Mouse (Mus musculus) heart, adult 11 months (tissue): Measurements from ENCODE around the gene Cip2a.

Experiments used
- DNase-seq: peaks from one replicate; pipeline ENCODE4 v3.0.0; 2022

Gene Cip2a

GRCm38 (mm10) chr16:48993559-48994342 lies at the start of gene Cip2a, which contains the start of gene Dzip3:
TSS of gene Cip2a (plus strand) at chr16:48994185.
TSS of gene Dzip3 (minus strand) at chr16:48994165.
- DNase-seq = peak; percentile 99

- DNase-seq = no peak
These were observed 21.0 kb upstream of the Cip2a start for GRCm38 (mm10) chr16:48972996-48973395.

GRCm38 (mm10) chr16:48973548-48973947 lies 20.4 kb upstream of the Cip2a start:
- DNase-seq = no peak

- no peak for DNase-seq
These were observed 14.0 kb upstream of the Cip2a start for GRCm38 (mm10) chr16:48979965-48980364.

GRCm38 (mm10) chr16:48985034-48985627 lies 8.9 kb upstream of the Cip2a start:
- DNase-seq = peak; percentile 83

- no peak for DNase-seq
These were observed 4.3 kb upstream of the Cip2a start for GRCm38 (mm10) chr16:48989700-48990099.

GRCm38 (mm10) chr16:48992437-48993230 lies 1.4 kb upstream of the Cip2a start:
- DNase-seq = no peak

- no peak for DNase-seq
These were observed 790 bp upstream of the Cip2a start for GRCm38 (mm10) chr16:48993231-48993558.

- no peak for DNase-seq
These were observed 333 bp downstream of the Cip2a start for GRCm38 (mm10) chr16:48994343-48994693.

GRCm38 (mm10) chr16:49004151-49004550 lies 10.2 kb downstream of the Cip2a start:
- no peak for DNase-seq

GRCm38 (mm10) chr16:49016620-49017332 lies 22.8 kb downstream of the Cip2a start:
- no peak for DNase-seq

- no peak for DNase-seq
These were observed 41.9 kb downstream of the Cip2a start for GRCm38 (mm10) chr16:49035852-49036251.

- no peak for DNase-seq
These were observed 43.8 kb downstream of the Cip2a start for GRCm38 (mm10) chr16:49037771-49038170.

- DNase-seq = no peak
These were observed 46.7 kb downstream of the Cip2a start for GRCm38 (mm10) chr16:49040554-49041221.

GRCm38 (mm10) chr16:49049214-49049613 lies 55.2 kb downstream of the Cip2a start:
- DNase-seq = no peak

GRCm38 (mm10) chr16:49057186-49057585 lies 63.2 kb downstream of the Cip2a start, which contains the start of gene Myh15:
TSS of gene Myh15 (plus strand) at chr16:49057486.
- no peak for DNase-seq
